In genomic region chr15:99085997-99086396, GRCm38 (mm10) we compare ENCODE assay signal across 25 mouse cellular contexts. TPM values are rescaled to one million over a fixed set of nuclear protein-coding genes. Genes with fewer than 3 reads are reported as not detected.
DNase-seq lines count a peak whose midpoint lies in the region; ATAC-seq and TF ChIP-seq lines count a peak whose summit lies in the region.
"Had no signal": no experiment of that assay in that cellular context is flagged by ENCODE, and none has a peak within 500 bp of the region (broad histone marks: within the 10 kb centered on the region; RNA-seq: fewer than 3 reads in every experiment).

No protein-coding gene starts in this region.

- H3K27ac ChIP-seq in kidney, embryonic 15.5 days, result no peak overlapping the region
- no peak overlapping the region for H3K27ac ChIP-seq in midbrain, embryonic 12.5 days (replicated peaks)
- no peak overlapping the region for H3K27ac ChIP-seq in midbrain, postnatal 0 days (ENCODE audit: low read depth, low read length)
- H3K27ac ChIP-seq in midbrain, embryonic 15.5 days, result no peak overlapping the region
- H3K27ac ChIP-seq in forebrain, embryonic 12.5 days, result no peak overlapping the region
- H3K27ac ChIP-seq: embryonic facial prominence, embryonic 10.5 days; gastrocnemius, adult 2 months; heart, embryonic 15.5 days had no signal

- no peak overlapping the region for H3K9ac ChIP-seq in kidney, embryonic 15.5 days
- H3K9ac ChIP-seq in midbrain, embryonic 12.5 days (replicated peaks), result 0 out of 2 replicates have a peak overlapping the region, but pooled peaks have one; percentile 7
- H3K9ac ChIP-seq in midbrain, postnatal 0 days (replicated peaks; ENCODE audit: low read length, poor library complexity, severe bottlenecking), result no peak overlapping the region
- H3K9ac ChIP-seq in midbrain, embryonic 15.5 days, result no peak overlapping the region
- H3K9ac ChIP-seq in forebrain, embryonic 12.5 days, result no peak overlapping the region
- H3K9ac ChIP-seq: heart, embryonic 15.5 days had no signal

- 80% methylated on average over 4 of the region's 4 CpGs for WGBS in kidney, embryonic 15.5 days
- 67% methylated on average over 4 of the region's 4 CpGs for WGBS in midbrain, embryonic 12.5 days
- 69% methylated on average over 4 of the region's 4 CpGs for WGBS in midbrain, postnatal 0 days
- WGBS in midbrain, embryonic 15.5 days, result 67% methylated on average over 4 of the region's 4 CpGs
- WGBS in forebrain, embryonic 12.5 days, result 79% methylated on average over 4 of the region's 4 CpGs

- H3K9me3 ChIP-seq in kidney, embryonic 15.5 days (replicated peaks), result no peaks in the 10 kb centered on the region
- H3K9me3 ChIP-seq in midbrain, embryonic 12.5 days, result no peaks in the 10 kb centered on the region
- no peaks in the 10 kb centered on the region for H3K9me3 ChIP-seq in midbrain, postnatal 0 days (ENCODE audit: low read length)
- no peaks in the 10 kb centered on the region for H3K9me3 ChIP-seq in midbrain, embryonic 15.5 days
- H3K9me3 ChIP-seq in forebrain, embryonic 12.5 days, result no peaks in the 10 kb centered on the region
- H3K9me3 ChIP-seq: embryonic facial prominence, embryonic 10.5 days; heart, embryonic 15.5 days had no signal

- ATAC-seq in kidney, embryonic 15.5 days (replicated peaks; ENCODE audit: low FRiP score), result no peak
- ATAC-seq in midbrain, embryonic 12.5 days (ENCODE audit: low FRiP score, low read depth), result no peak
- ATAC-seq in midbrain, postnatal 0 days (ENCODE audit: low FRiP score), result no peak
- no peak for ATAC-seq in midbrain, embryonic 15.5 days (replicated peaks)
- ATAC-seq in forebrain, embryonic 12.5 days (ENCODE audit: low FRiP score), result no peak
- ATAC-seq: CD4-positive, CD25-positive, alpha-beta regulatory T cell, adult 4 months; forebrain, embryonic 14.5 days had no signal

- H3K27me3 ChIP-seq in kidney, embryonic 15.5 days, result peaks cover 69% of the 10 kb centered on the region
- H3K27me3 ChIP-seq in midbrain, embryonic 12.5 days, result peaks cover 77% of the 10 kb centered on the region
- H3K27me3 ChIP-seq in midbrain, postnatal 0 days (ENCODE audit: insufficient read depth, low read length), result peaks cover 39% of the 10 kb centered on the region
- H3K27me3 ChIP-seq in midbrain, embryonic 15.5 days (replicated peaks), result peaks cover 58% of the 10 kb centered on the region
- peaks cover 85% of the 10 kb centered on the region for H3K27me3 ChIP-seq in forebrain, embryonic 12.5 days

- peaks cover 42% of the 10 kb centered on the region for H3K4me1 ChIP-seq in kidney, embryonic 15.5 days
- H3K4me1 ChIP-seq in midbrain, embryonic 12.5 days, result peaks cover 28% of the 10 kb centered on the region
- H3K4me1 ChIP-seq in midbrain, postnatal 0 days (ENCODE audit: insufficient read depth, low read length), result no peaks in the 10 kb centered on the region
- peaks cover 29% of the 10 kb centered on the region for H3K4me1 ChIP-seq in midbrain, embryonic 15.5 days
- peaks cover 44% of the 10 kb centered on the region for H3K4me1 ChIP-seq in forebrain, embryonic 12.5 days

- TF ChIP-seq CTCF in midbrain, postnatal 0 days (IDR thresholded peaks at IDR 0.05), result no peak

- H3K4me2 ChIP-seq in kidney, embryonic 15.5 days, result no peak overlapping the region
- peak overlapping the region; percentile 49 for H3K4me2 ChIP-seq in midbrain, embryonic 12.5 days (replicated peaks)
- H3K4me2 ChIP-seq in midbrain, postnatal 0 days (ENCODE audit: low read depth, low read length, poor library complexity, severe bottlenecking), result no peak overlapping the region
- H3K4me2 ChIP-seq in midbrain, embryonic 15.5 days, result no peak overlapping the region; the same call in 1 of the 2 replicates
- H3K4me2 ChIP-seq in forebrain, embryonic 12.5 days, result no peak overlapping the region
- H3K4me2 ChIP-seq: heart, embryonic 11.5 days; heart, embryonic 15.5 days had no signal

- peak; percentile 84 for DNase-seq in heart, adult 11 months
- no peak for DNase-seq in heart, adult 8-10 months (ENCODE audit: low spot score)
- peak; percentile 60 for DNase-seq in kidney, adult 9 months
- DNase-seq in midbrain, postnatal 0 days (ENCODE audit: low spot score), result no peak
- DNase-seq: adrenal gland, adult 8-10 months; adrenal gland, postnatal 36 days; B cell, adult 2 months; cerebellum, adult 2 months; cerebellum, postnatal 10 days; gastrocnemius, adult 2 months; gastrocnemius, postnatal 36 days; heart, adult 18-20 months; heart, postnatal 14 days had no signal

- H3K36me3 ChIP-seq in kidney, embryonic 15.5 days, result peaks cover 22% of the 10 kb centered on the region
- peaks cover 23% of the 10 kb centered on the region for H3K36me3 ChIP-seq in midbrain, embryonic 12.5 days
- H3K36me3 ChIP-seq in midbrain, postnatal 0 days (ENCODE audit: insufficient read depth, low read length), result no peaks in the 10 kb centered on the region
- H3K36me3 ChIP-seq in midbrain, embryonic 15.5 days (replicated peaks), result no peaks in the 10 kb centered on the region
- peaks cover 23% of the 10 kb centered on the region for H3K36me3 ChIP-seq in forebrain, embryonic 12.5 days (replicated peaks)

- no peak overlapping the region for H3K4me3 ChIP-seq in kidney, embryonic 15.5 days (replicated peaks)
- peak overlapping the region; percentile 39 for H3K4me3 ChIP-seq in midbrain, embryonic 12.5 days
- no peak overlapping the region for H3K4me3 ChIP-seq in midbrain, postnatal 0 days (ENCODE audit: low read depth, low read length)
- H3K4me3 ChIP-seq in midbrain, embryonic 15.5 days, result peak overlapping the region; percentile 4; the same call in 1 of the 2 replicates
- H3K4me3 ChIP-seq in forebrain, embryonic 12.5 days (replicated peaks), result no peak overlapping the region
- H3K4me3 ChIP-seq: embryonic facial prominence, embryonic 10.5 days; gastrocnemius, adult 2 months; heart, embryonic 15.5 days had no signal

RNA-seq across cellular contexts. Expression of gene C1ql4, which starts 1.6 kb away (rescaled TPM):
- not detected for total RNA-seq in heart, adult 8-10 months (2022)
- 0.72 and 1.1 TPM in 2 replicates for polyA plus RNA-seq in kidney, embryonic 15.5 days (2015; fragmentation: Nextera tagmentation; extraction: Ambion mirVana)
- 18.2 and 19.9 TPM in 2 replicates for polyA plus RNA-seq in midbrain, embryonic 12.5 days (2016; fragmentation: Nextera tagmentation; extraction: Ambion mirVana)
- 17.7 and 21.1 TPM in 2 replicates for total RNA-seq in midbrain, postnatal 0 days (2014; rRNA removed)
- 8.5 and 9.2 TPM in 2 replicates for polyA plus RNA-seq in midbrain, postnatal 0 days (2015; fragmentation: Nextera tagmentation; extraction: Ambion mirVana)
- polyA plus RNA-seq in midbrain, embryonic 15.5 days (2015; fragmentation: Nextera tagmentation; extraction: Ambion mirVana), result 12.4 and 15.3 TPM in 2 replicates
- polyA plus RNA-seq in forebrain, embryonic 12.5 days (2016; fragmentation: Nextera tagmentation; extraction: Ambion mirVana), result 0.44 and 1.3 TPM in 2 replicates
- total RNA-seq: adrenal gland, adult 8-10 months; adrenal gland, postnatal 36 days; G1E; gastrocnemius, adult 2 months; gastrocnemius, postnatal 36 days; heart, adult 18-20 months; heart, postnatal 14 days; hematopoietic stem cell, adult 5-6 weeks had no signal
- polyA plus RNA-seq: CD4-positive, CD25-positive, alpha-beta regulatory T cell, adult 4 months; forebrain, embryonic 14.5 days; G1E had no signal

RNA-seq across cellular contexts. Expression of gene Dnajc22, which starts 7.0 kb away (rescaled TPM):
- total RNA-seq in heart, adult 8-10 months (2022), result 1 to 10 TPM in 1 of 4 experiments, under 1 TPM in 3; 0.38 to 1.2 (median 0.91) TPM
- polyA plus RNA-seq in kidney, embryonic 15.5 days (2015; fragmentation: Nextera tagmentation; extraction: Ambion mirVana), result 8.6 and 8.8 TPM in 2 replicates
- 1.9 and 2.2 TPM in 2 replicates for polyA plus RNA-seq in midbrain, embryonic 12.5 days (2016; fragmentation: Nextera tagmentation; extraction: Ambion mirVana)
- 0.61 and 0.88 TPM in 2 replicates for total RNA-seq in midbrain, postnatal 0 days (2014; rRNA removed)
- polyA plus RNA-seq in midbrain, postnatal 0 days (2015; fragmentation: Nextera tagmentation; extraction: Ambion mirVana), result 1.3 and 1.6 TPM in 2 replicates
- polyA plus RNA-seq in midbrain, embryonic 15.5 days (2015; fragmentation: Nextera tagmentation; extraction: Ambion mirVana), result 2.0 and 2.1 TPM in 2 replicates
- polyA plus RNA-seq in forebrain, embryonic 12.5 days (2016; fragmentation: Nextera tagmentation; extraction: Ambion mirVana), result 0.76 and 1.0 TPM in 2 replicates
- total RNA-seq: gastrocnemius, adult 2 months; hematopoietic stem cell, adult 5-6 weeks had no signal
- polyA plus RNA-seq: CD4-positive, CD25-positive, alpha-beta regulatory T cell, adult 4 months; embryonic facial prominence, embryonic 14.5 days; G1E had no signal

RNA-seq across cellular contexts. Expression of gene Troap, which starts 11.6 kb away (rescaled TPM):
- total RNA-seq in heart, adult 8-10 months (2022), result under 1 TPM in 2 of 4 experiments, not detected in 2; 0.22 to 0.35 TPM
- polyA plus RNA-seq in kidney, embryonic 15.5 days (2015; fragmentation: Nextera tagmentation; extraction: Ambion mirVana), result 33.8 and 39.4 TPM in 2 replicates
- 33.2 and 38.3 TPM in 2 replicates for polyA plus RNA-seq in midbrain, embryonic 12.5 days (2016; fragmentation: Nextera tagmentation; extraction: Ambion mirVana)
- 1.6 and 4.1 TPM in 2 replicates for total RNA-seq in midbrain, postnatal 0 days (2014; rRNA removed)
- 1.4 and 2.1 TPM in 2 replicates for polyA plus RNA-seq in midbrain, postnatal 0 days (2015; fragmentation: Nextera tagmentation; extraction: Ambion mirVana)
- polyA plus RNA-seq in midbrain, embryonic 15.5 days (2015; fragmentation: Nextera tagmentation; extraction: Ambion mirVana), result 4.9 and 6.6 TPM in 2 replicates
- polyA plus RNA-seq in forebrain, embryonic 12.5 days (2016; fragmentation: Nextera tagmentation; extraction: Ambion mirVana), result 41.6 and 48.3 TPM in 2 replicates
- total RNA-seq: gastrocnemius, adult 2 months had no signal

RNA-seq across cellular contexts. Expression of gene Prph, which starts 31.0 kb away (rescaled TPM):
- 1 to 10 TPM in 1 of 4 experiments, under 1 TPM in 3; 0.16 to 1.4 (median 0.47) TPM for total RNA-seq in heart, adult 8-10 months (2022)
- 5.9 and 12.6 TPM in 2 replicates for polyA plus RNA-seq in kidney, embryonic 15.5 days (2015; fragmentation: Nextera tagmentation; extraction: Ambion mirVana)
- polyA plus RNA-seq in midbrain, embryonic 12.5 days (2016; fragmentation: Nextera tagmentation; extraction: Ambion mirVana), result 5.4 and 8.1 TPM in 2 replicates
- total RNA-seq in midbrain, postnatal 0 days (2014; rRNA removed), result 9.8 and 11.2 TPM in 2 replicates
- 8.0 and 9.1 TPM in 2 replicates for polyA plus RNA-seq in midbrain, postnatal 0 days (2015; fragmentation: Nextera tagmentation; extraction: Ambion mirVana)
- 5.7 and 10.3 TPM in 2 replicates for polyA plus RNA-seq in midbrain, embryonic 15.5 days (2015; fragmentation: Nextera tagmentation; extraction: Ambion mirVana)
- polyA plus RNA-seq in forebrain, embryonic 12.5 days (2016; fragmentation: Nextera tagmentation; extraction: Ambion mirVana), result 0.73 and 1.4 TPM in 2 replicates
- total RNA-seq: G1E; hematopoietic stem cell, adult 5-6 weeks had no signal
- polyA plus RNA-seq: CD4-positive, CD25-positive, alpha-beta regulatory T cell, adult 4 months; G1E had no signal

RNA-seq across cellular contexts. Expression of gene Spats2, which starts 39.7 kb away (rescaled TPM):
- 1 to 10 TPM; 4.3 to 7.9 (median 7.2) TPM for total RNA-seq in heart, adult 8-10 months (2022)
- 47.1 and 50.5 TPM in 2 replicates for polyA plus RNA-seq in kidney, embryonic 15.5 days (2015; fragmentation: Nextera tagmentation; extraction: Ambion mirVana)
- polyA plus RNA-seq in midbrain, embryonic 12.5 days (2016; fragmentation: Nextera tagmentation; extraction: Ambion mirVana), result 65.3 and 73.7 TPM in 2 replicates
- 27.8 and 31.8 TPM in 2 replicates for total RNA-seq in midbrain, postnatal 0 days (2014; rRNA removed)
- 17.7 and 19.5 TPM in 2 replicates for polyA plus RNA-seq in midbrain, postnatal 0 days (2015; fragmentation: Nextera tagmentation; extraction: Ambion mirVana)
- polyA plus RNA-seq in midbrain, embryonic 15.5 days (2015; fragmentation: Nextera tagmentation; extraction: Ambion mirVana), result 33.0 and 35.4 TPM in 2 replicates
- 65.5 and 69.8 TPM in 2 replicates for polyA plus RNA-seq in forebrain, embryonic 12.5 days (2016; fragmentation: Nextera tagmentation; extraction: Ambion mirVana)
- total RNA-seq: hematopoietic stem cell, adult 5-6 weeks had no signal
- polyA plus RNA-seq: G1E had no signal

Comparison
In these comparisons a context has a peak if more than half of its experiments do, and no peak if none do; other contexts are left out.
1. DNase-seq: peak in heart, adult 11 months (single experiment) and kidney, adult 9 months (single experiment); none in heart, adult 8-10 months (single experiment) and midbrain, postnatal 0 days (single experiment).
2. H3K4me3 ChIP-seq: peak in midbrain, embryonic 12.5 days (single experiment) and midbrain, embryonic 15.5 days (single experiment); none in kidney, embryonic 15.5 days (single experiment), midbrain, postnatal 0 days (single experiment) and forebrain, embryonic 12.5 days (single experiment).